Mouse (Mus musculus) embryonic facial prominence, embryonic 11.5 days (tissue): Measurements from ENCODE around the gene Spag9. TPM values are rescaled to one million over a fixed set of nuclear protein-coding genes. Genes with fewer than 3 reads are reported as not detected.

Experiments
- ATAC-seq: fragments of 200-750 bp; cut with Nextera tagmentation; replicated peaks from 2 replicates; pipeline ENCODE4 v1.8.0; 2017; ENCODE audit warnings: low read depth; ENCODE audit not compliant: insufficient number of reproducible peaks, low FRiP score, low TSS enrichment
- DNase-seq: peaks from one replicate; pipeline ENCODE4 v3.0.0-alpha.2; 2015; ENCODE audit warnings: low spot score
- H3K27ac ChIP-seq: fragments of 300-500 bp; sonication (generic); replicated peaks from 2 replicates; pipeline ENCODE4 v1.5.1; 2014; ENCODE audit warnings: mild to moderate bottlenecking, low read depth, low read length, control low read depth
- H3K27me3 ChIP-seq: fragments of 300-500 bp; sonication (generic); 2 replicates; pipeline ENCODE4 v1.6.1; 2014; ENCODE audit warnings: mild to moderate bottlenecking, low read length, moderate library complexity, mixed read lengths; ENCODE audit not compliant: control insufficient read depth, insufficient read depth
- H3K36me3 ChIP-seq: fragments of 300-500 bp; sonication (generic); replicated peaks from 2 replicates; pipeline ENCODE4 v1.6.1; 2014; ENCODE audit warnings: low read depth, mild to moderate bottlenecking, low read length, moderate library complexity, mixed read lengths; ENCODE audit not compliant: control insufficient read depth, insufficient read depth
- H3K4me1 ChIP-seq: fragments of 300-500 bp; sonication (generic); 2 replicates; pipeline ENCODE4 v1.6.1; 2014; ENCODE audit warnings: low read length, mixed read lengths; ENCODE audit not compliant: control insufficient read depth, insufficient read depth
- H3K4me2 ChIP-seq: fragments of 300-500 bp; sonication (generic); 2 replicates; pipeline ENCODE4 v1.6.1; 2014; ENCODE audit warnings: low read depth, mild to moderate bottlenecking, control low read depth, low read length, moderate library complexity
- H3K4me3 ChIP-seq: fragments of 300-500 bp; sonication (generic); 2 replicates; pipeline ENCODE4 v1.5.1; 2014; ENCODE audit warnings: low read depth, low read length, control low read depth
- H3K9ac ChIP-seq: fragments of 300-500 bp; sonication (generic); replicated peaks from 2 replicates; pipeline ENCODE4 v1.6.1; 2014; ENCODE audit warnings: mild to moderate bottlenecking, control low read depth, low read length
- H3K9me3 ChIP-seq: fragments of 300-500 bp; sonication (generic); replicated peaks from 2 replicates; pipeline ENCODE4 v1.6.1; 2016; ENCODE audit warnings: mild to moderate bottlenecking, low read length, inconsistent platforms, mixed read lengths; ENCODE audit not compliant: control insufficient read depth
- WGBS: fragments of 180-500 bp; shearing (Covaris S2); extraction: QIAGEN DNeasy Blood & Tissue Kit; methylation state at CpG from one replicate; pipeline ENCODE4 v1.1.7; 2014; 5-methylcytosine and 5-hydroxymethylcytosine counted together
- polyA plus RNA-seq: library from polyadenylated mRNA; unstranded; fragments of >200 nt; fragmentation: Nextera tagmentation; extraction: Ambion mirVana; gene quantifications from 2 replicates; pipeline ENCODE4 v1.2.1, GENCODE M21; 2014

Spag9 gene
- polyA plus RNA-seq, 1 experiment from 2014 or later = 42.4 TPM

- no peak overlapping the region for H3K4me3 ChIP-seq
- no peaks in the 10 kb centered on the region; the same call in 1 of the 2 replicates for H3K4me1 ChIP-seq
- no peak overlapping the region for H3K4me2 ChIP-seq
- DNase-seq (no peak), ATAC-seq (no peak)
- H3K27me3 ChIP-seq = no peaks in the 10 kb centered on the region
- WGBS = 88% methylated on average over 2 of the region's 2 CpGs
- no peak overlapping the region for H3K9ac ChIP-seq
- H3K9me3 ChIP-seq = no peaks in the 10 kb centered on the region
- peaks cover 5% of the 10 kb centered on the region for H3K36me3 ChIP-seq
- H3K27ac ChIP-seq = no peak overlapping the region
Measured at GRCm38 (mm10) chr11:93957031-93957555, 38.8 kb upstream of the Spag9 start.

GRCm38 (mm10) chr11:93957746-93958145, 38.1 kb upstream of the Spag9 start:
- no peak overlapping the region for H3K9ac ChIP-seq
- H3K27ac ChIP-seq = no peak overlapping the region
- H3K9me3 ChIP-seq = no peaks in the 10 kb centered on the region
- H3K4me3 ChIP-seq = no peak overlapping the region
- H3K36me3 ChIP-seq = peaks cover 5% of the 10 kb centered on the region
- H3K4me1 ChIP-seq = no peaks in the 10 kb centered on the region
- H3K4me2 ChIP-seq = no peak overlapping the region
- no peaks in the 10 kb centered on the region for H3K27me3 ChIP-seq
- 87% methylated on average over 4 of the region's 4 CpGs for WGBS
- ATAC-seq = no peak
- DNase-seq = no peak

- no peaks in the 10 kb centered on the region for H3K4me1 ChIP-seq
- peaks cover 13% of the 10 kb centered on the region for H3K36me3 ChIP-seq
- no peak overlapping the region for H3K27ac ChIP-seq
- H3K9me3 ChIP-seq = no peaks in the 10 kb centered on the region
- ATAC-seq (no peak), DNase-seq (no peak)
- no peak overlapping the region for H3K4me2 ChIP-seq
- no peak overlapping the region for H3K9ac ChIP-seq
- WGBS = 88% methylated on average over 6 of the region's 6 CpGs
- no peaks in the 10 kb centered on the region for H3K27me3 ChIP-seq
- H3K4me3 ChIP-seq = no peak overlapping the region
Measured at GRCm38 (mm10) chr11:93961482-93961881, 34.4 kb upstream of the Spag9 start.

GRCm38 (mm10) chr11:93963013-93963412, 32.9 kb upstream of the Spag9 start:
- WGBS = 88% methylated on average over 4 of the region's 4 CpGs
- DNase-seq = no peak
- Histone ChIP-seq H3K9me3 (no peaks in the 10 kb centered on the region), H3K27me3 (no peaks in the 10 kb centered on the region), H3K4me3 (no peak overlapping the region), H3K9ac (no peak overlapping the region), H3K4me2 (no peak overlapping the region), H3K4me1 (no peaks in the 10 kb centered on the region; the same call in 1 of the 2 replicates), H3K27ac (no peak overlapping the region), H3K36me3 (peaks cover 13% of the 10 kb centered on the region)
- ATAC-seq = no peak

- Histone ChIP-seq H3K4me1 (no peaks in the 10 kb centered on the region; the same call in 1 of the 2 replicates), H3K36me3 (peaks cover 9% of the 10 kb centered on the region), H3K27me3 (no peaks in the 10 kb centered on the region), H3K4me3 (no peak overlapping the region), H3K27ac (no peak overlapping the region), H3K9me3 (no peaks in the 10 kb centered on the region), H3K9ac (no peak overlapping the region), H3K4me2 (no peak overlapping the region)
- ATAC-seq (no peak), DNase-seq (no peak)
- WGBS = 87% methylated on average over 6 of the region's 6 CpGs
Measured at GRCm38 (mm10) chr11:93965391-93965790, 30.5 kb upstream of the Spag9 start.

- no peaks in the 10 kb centered on the region for H3K9me3 ChIP-seq
- ATAC-seq (no peak), DNase-seq (peak; percentile 11)
- no peaks in the 10 kb centered on the region; the same call in 1 of the 2 replicates for H3K4me1 ChIP-seq
- H3K4me2 ChIP-seq = peak overlapping the region; percentile 76
- 3% methylated on average over 11 of the region's 11 CpGs for WGBS
- H3K36me3 ChIP-seq = peaks cover 9% of the 10 kb centered on the region
- H3K27ac ChIP-seq = peak overlapping the region; percentile 38; the same call in 1 of the 2 replicates
- peak overlapping the region; percentile 73 for H3K9ac ChIP-seq
- no peaks in the 10 kb centered on the region for H3K27me3 ChIP-seq
- H3K4me3 ChIP-seq = peak overlapping the region; percentile 77
Measured at GRCm38 (mm10) chr11:93967381-93967780, 28.5 kb upstream of the Spag9 start.

- WGBS = under 1% methylated on average over 40 of the region's 40 CpGs
- peak within 1 kb of the TSS; percentile 73 for H3K9ac ChIP-seq
- H3K27ac ChIP-seq = peak within 1 kb of the TSS; percentile 38; the same call in 1 of the 2 replicates
- ATAC-seq = peak; percentile 96
- H3K9me3 ChIP-seq = no peaks in the 10 kb centered on the region
- H3K27me3 ChIP-seq = no peaks in the 10 kb centered on the region
- peaks cover 9% of the 10 kb centered on the region for H3K36me3 ChIP-seq
- peak within 1 kb of the TSS; percentile 76 for H3K4me2 ChIP-seq
- peak; percentile 99 for DNase-seq
- no peaks in the 10 kb centered on the region; the same call in 1 of the 2 replicates for H3K4me1 ChIP-seq
- H3K4me3 ChIP-seq = peak within 1 kb of the TSS; percentile 77
Measured at GRCm38 (mm10) chr11:93968005-93968847, 27.7 kb upstream of the Spag9 start, which contains the start of the genes Gm20390 and Nme1. Gene Gm20390 (minus strand): TSS chr11:93968293. Gene Nme1 (minus strand): TSS chr11:93968521.

- H3K9me3 ChIP-seq = no peaks in the 10 kb centered on the region
- H3K4me1 ChIP-seq = no peaks in the 10 kb centered on the region; the same call in 1 of the 2 replicates
- 47% methylated on average over 6 of the region's 6 CpGs for whole genome bisulfite sequencing
- H3K36me3 ChIP-seq = peaks cover 7% of the 10 kb centered on the region
- no peak overlapping the region for H3K27ac ChIP-seq
- ATAC-seq (no peak), DNase-seq (no peak)
- no peak overlapping the region; the same call in 1 of the 2 replicates for H3K4me3 ChIP-seq
- no peaks in the 10 kb centered on the region for H3K27me3 ChIP-seq
- no peak overlapping the region for H3K9ac ChIP-seq
- no peak overlapping the region; the same call in 1 of the 2 replicates for H3K4me2 ChIP-seq
Measured at GRCm38 (mm10) chr11:93968848-93969128, 27.1 kb upstream of the Spag9 start.
